Mouse (Mus musculus) heart, postnatal 0 days (tissue): ENCODE data around the gene Iqcc. TPM values are rescaled to one million over a fixed set of nuclear protein-coding genes. Genes with fewer than 3 reads are reported as not detected.
A peak's percentile ranks its signal among the peaks of the same experiment; 100 is the strongest.

Source experiments
- ATAC-seq: fragments of 200-750 bp; cut with Nextera tagmentation; 2 replicates; pipeline ENCODE4 v1.8.0; 2017; ENCODE audit warnings: low read depth, moderate number of reproducible peaks, moderate library complexity; ENCODE audit not compliant: insufficient read depth
- DNase-seq: peaks from one replicate; pipeline ENCODE4 v3.0.0-alpha.2; 2016; ENCODE audit warnings: low spot score
- H3K27ac ChIP-seq: fragments of 300-500 bp; sonication (generic); 2 replicates; pipeline ENCODE4 v1.5.1; 2014; ENCODE audit warnings: low read depth, mild to moderate bottlenecking
- H3K27me3 ChIP-seq: fragments of 300-500 bp; sonication (generic); 2 replicates; pipeline ENCODE4 v1.6.1; 2014; ENCODE audit warnings: low read length, mixed read lengths; ENCODE audit not compliant: control insufficient read depth, insufficient read depth
- H3K36me3 ChIP-seq: fragments of 300-500 bp; sonication (generic); replicated peaks from 2 replicates; pipeline ENCODE4 v1.6.1; 2014; ENCODE audit warnings: low read length, mixed read lengths; ENCODE audit not compliant: control insufficient read depth, insufficient read depth
- H3K4me1 ChIP-seq: fragments of 300-500 bp; sonication (generic); 2 replicates; pipeline ENCODE4 v1.6.1; 2014; ENCODE audit warnings: antibody characterized with exemption; ENCODE audit not compliant: control insufficient read depth, insufficient read depth
- H3K4me2 ChIP-seq: fragments of 300-500 bp; sonication (generic); 2 replicates; pipeline ENCODE4 v1.6.1; 2014; ENCODE audit warnings: low read depth, mild to moderate bottlenecking, low read length, moderate library complexity
- H3K4me3 ChIP-seq: fragments of 300-500 bp; sonication (generic); 2 replicates; pipeline ENCODE4 v1.5.1; 2014; ENCODE audit warnings: low read depth, low read length
- H3K9ac ChIP-seq: fragments of 300-500 bp; sonication (generic); replicated peaks from 2 replicates; pipeline ENCODE4 v1.6.1; 2014; ENCODE audit warnings: low read depth, low read length, mixed read lengths
- H3K9me3 ChIP-seq: fragments of 300-500 bp; sonication (generic); replicated peaks from 2 replicates; pipeline ENCODE4 v1.6.1; 2016; ENCODE audit warnings: low read length; ENCODE audit not compliant: control insufficient read depth
- CTCF ChIP-seq: IDR thresholded peaks from 2 replicates; pipeline ENCODE4 v1.5.1; 2016; ENCODE audit warnings: antibody characterized with exemption, control low read depth, low read depth
- EP300 ChIP-seq: IDR thresholded peaks from 2 replicates; pipeline ENCODE4 v1.6.1; 2016; ENCODE audit warnings: antibody characterized with exemption, low read depth
- WGBS: fragments of 180-500 bp; shearing (Covaris S2); extraction: QIAGEN DNeasy Blood & Tissue Kit; methylation state at CpG from one replicate; pipeline ENCODE4 v1.1.7; 2014; 5-methylcytosine and 5-hydroxymethylcytosine counted together
- polyA plus RNA-seq: library from polyadenylated mRNA; unstranded; fragments of >200 nt; fragmentation: Nextera tagmentation; extraction: Ambion mirVana; gene quantifications from 2 replicates; pipeline ENCODE4 v1.2.1, GENCODE M21; 2015
- total RNA-seq: library from RNA; depleted of rRNA; stranded (reverse); fragments of >200 nt; gene quantifications from 2 replicates; pipeline ENCODE4 v1.2.3, GENCODE M21; 2014; ENCODE audit warnings: low replicate concordance

Gene Iqcc
- total and polyA plus RNA-seq, 2 experiments from 2014 or later: 6.3 to 23.0 TPM

GRCm38 (mm10) chr4:129584370-129584769 is 34.5 kb downstream of the Iqcc start:
- no peak for DNase-seq
- peak overlapping the region; percentile 50 for H3K4me3 ChIP-seq
- H3K9ac ChIP-seq: peak overlapping the region; percentile 50; the same call in 1 of the 2 replicates
- no peaks in the 10 kb centered on the region for H3K27me3 ChIP-seq
- peak overlapping the region; percentile 61 for H3K27ac ChIP-seq
- H3K9me3 ChIP-seq: no peaks in the 10 kb centered on the region
- 67% methylated on average over 1 of the region's 1 CpGs for WGBS
- peaks cover 6% of the 10 kb centered on the region; the same call in 1 of the 2 replicates for H3K4me1 ChIP-seq
- no peak for ATAC-seq
- no peaks in the 10 kb centered on the region for H3K36me3 ChIP-seq
- TF ChIP-seq EP300 (no peak), CTCF (no peak)
- peak overlapping the region; percentile 73 for H3K4me2 ChIP-seq

DNA sequence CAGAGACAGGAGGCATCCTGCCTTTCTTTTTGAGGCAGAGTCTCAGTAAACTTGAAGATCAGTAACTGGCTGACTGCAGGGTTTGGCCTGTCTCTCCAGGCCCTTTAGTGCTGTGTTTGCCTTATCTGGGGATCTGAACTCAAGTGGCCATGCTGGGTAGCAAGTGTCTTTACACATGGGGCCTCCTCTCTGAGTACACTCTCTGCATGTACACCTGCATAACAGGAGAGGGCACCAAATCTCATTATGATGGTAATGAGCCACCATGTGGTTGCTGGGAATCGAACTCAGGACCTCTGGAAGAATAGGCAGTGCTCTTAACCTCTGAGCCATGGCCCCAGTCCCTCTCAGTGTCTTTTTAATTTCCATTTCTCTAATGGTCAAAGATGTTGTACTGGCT is 36.6 kb downstream of the Iqcc start:
- TF ChIP-seq CTCF: no peak
- TF ChIP-seq EP300: no peak
- H3K27ac ChIP-seq: no peak overlapping the region
- no peak overlapping the region for H3K9ac ChIP-seq
- no peak overlapping the region for H3K4me2 ChIP-seq
- no peak for ATAC-seq
- H3K36me3 ChIP-seq: no peaks in the 10 kb centered on the region
- no peak overlapping the region for H3K4me3 ChIP-seq
- 85% methylated on average over 1 of the region's 1 CpGs for WGBS
- no peaks in the 10 kb centered on the region for H3K9me3 ChIP-seq
- H3K4me1 ChIP-seq: peaks cover 14% of the 10 kb centered on the region
- DNase-seq: no peak
- H3K27me3 ChIP-seq: no peaks in the 10 kb centered on the region

DNA sequence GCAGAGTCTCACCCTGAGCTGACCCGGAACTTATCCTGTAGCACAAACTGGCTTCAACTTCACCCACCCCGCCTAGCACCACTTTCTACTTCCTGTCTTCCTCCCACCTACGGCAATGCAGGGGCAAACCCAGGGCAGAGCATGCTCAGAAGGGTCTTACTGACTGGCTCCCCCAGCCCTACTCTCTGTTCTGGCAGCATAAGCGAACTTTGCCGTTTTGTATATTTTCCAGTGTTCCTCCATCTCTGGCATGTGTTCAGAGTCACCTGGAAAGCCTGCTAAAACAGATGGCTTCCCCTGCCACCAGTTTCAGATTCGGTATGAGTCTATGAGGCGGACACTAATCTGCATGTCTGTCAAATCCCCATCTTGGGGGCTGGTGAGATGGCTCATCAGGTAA is 38.6 kb downstream of the Iqcc start:
- ATAC-seq (no peak), DNase-seq (peak; percentile 8)
- 56% methylated on average over 7 of the region's 7 CpGs for WGBS
- H3K36me3 ChIP-seq: no peaks in the 10 kb centered on the region
- no peaks in the 10 kb centered on the region for H3K9me3 ChIP-seq
- TF ChIP-seq CTCF: no peak
- no peak for TF ChIP-seq EP300
- H3K4me1 ChIP-seq: peaks cover 14% of the 10 kb centered on the region
- no peak overlapping the region for H3K4me3 ChIP-seq
- H3K4me2 ChIP-seq: no peak overlapping the region
- no peak overlapping the region for H3K9ac ChIP-seq
- H3K27ac ChIP-seq: peak overlapping the region; percentile 52
- H3K27me3 ChIP-seq: no peaks in the 10 kb centered on the region

DNA sequence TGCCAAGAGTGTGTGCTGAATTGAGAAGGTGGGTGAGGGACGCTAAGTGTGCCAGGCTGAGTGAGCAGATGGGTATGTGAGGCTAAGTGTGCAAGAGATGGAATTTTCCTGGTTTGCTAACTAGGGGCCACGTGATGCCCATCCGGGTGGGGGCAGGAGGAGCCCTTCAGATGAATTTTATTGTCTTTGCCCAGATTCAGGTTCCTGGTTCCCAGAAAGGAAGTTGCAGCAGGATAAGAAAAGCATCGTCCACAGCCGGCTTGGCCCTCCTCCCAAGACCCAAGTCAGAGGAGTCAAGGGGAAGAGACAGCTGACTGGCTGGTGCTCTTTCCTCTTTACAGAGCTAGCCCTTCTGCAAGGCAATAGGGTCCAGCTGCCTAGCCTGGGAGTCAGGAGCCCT is 40.4 kb downstream of the Iqcc start, which contains the start of gene Fam167b:
Gene Fam167b, minus strand, starts transcription at position 84 of the 400 bp plus-strand sequence.
- DNase-seq: peak; percentile 54
- peak; percentile 45; the same call in 1 of the 2 replicates for ATAC-seq

GRCm38 (mm10) chr4:129577688-129578087 is 41.2 kb downstream of the Iqcc start:
- TF ChIP-seq CTCF: no peak
- no peak for TF ChIP-seq EP300
- Histone ChIP-seq H3K4me3 (0 out of 2 replicates have a peak overlapping the region, but pooled peaks have one; percentile 26), H3K4me2 (peak overlapping the region; percentile 51), H3K9ac (no peak overlapping the region), H3K27ac (peak overlapping the region; percentile 63), H3K9me3 (no peaks in the 10 kb centered on the region), H3K36me3 (no peaks in the 10 kb centered on the region), H3K27me3 (no peaks in the 10 kb centered on the region), H3K4me1 (peaks cover 11% of the 10 kb centered on the region; the same call in 1 of the 2 replicates)
- ATAC-seq (no peak), DNase-seq (no peak)
- 69% methylated on average over 7 of the region's 7 CpGs for WGBS

More for the DNA sequence above, 40.4 kb downstream of the Iqcc start, which contains the start of gene Fam167b:
- Histone ChIP-seq H3K4me1 (peaks cover 7% of the 10 kb centered on the region; the same call in 1 of the 2 replicates), H3K9me3 (no peaks in the 10 kb centered on the region), H3K4me2 (peak within 1 kb of the TSS; percentile 51), H3K36me3 (no peaks in the 10 kb centered on the region), H3K27me3 (no peaks in the 10 kb centered on the region), H3K4me3 (peak within 1 kb of the TSS; percentile 26; the same call in 1 of the 2 replicates), H3K27ac (peak within 1 kb of the TSS; percentile 66), H3K9ac (no peak within 1 kb of the TSS)
- WGBS: 43% methylated on average over 5 of the region's 5 CpGs
- TF ChIP-seq CTCF: no peak
